Mouse (Mus musculus) left cerebral cortex, adult 8-10 months (tissue): Measurements from ENCODE around the gene Ninj2. TPM values are rescaled to one million over a fixed set of nuclear protein-coding genes. Genes with fewer than 3 reads are reported as not detected.
"Not testable (repeated sequence)": the region's sequence is repeated elsewhere in the genome, so short reads cannot be mapped to it uniquely, and the experiment has no call there.

Experiments
- DNase-seq, 2 experiments: peaks; one replicate each; pipeline ENCODE4 v3.0.0; 2022; ENCODE audit warnings: low spot score in 2 of 2
- total RNA-seq, 4 experiments: library from RNA; stranded (reverse); gene quantifications; 2 replicates each; pipeline ENCODE4 v1.2.4; 2022

The Ninj2 gene
- total RNA-seq = 1 to 10 TPM; 1.3 to 3.0 (median 2.2) TPM

GRCm38 (mm10) chr6:120093100-120093499 is at the start of gene Ninj2:
Ninj2 (plus strand) TSS chr6:120093350.
- DNase-seq = no peak

GRCm38 (mm10) chr6:120045406-120045805 is 47.7 kb upstream of the Ninj2 start:
- no peak for DNase-seq

- DNase-seq = no peak
These were observed 45.4 kb upstream of the Ninj2 start for GRCm38 (mm10) chr6:120047705-120048292.

- DNase-seq = no peak
These were observed 38.7 kb upstream of the Ninj2 start for GRCm38 (mm10) chr6:120054412-120054811.

GRCm38 (mm10) chr6:120055666-120056540 is 37.2 kb upstream of the Ninj2 start:
- DNase-seq = no peak

GRCm38 (mm10) chr6:120062934-120063333 is 30.2 kb upstream of the Ninj2 start:
- peak in 1 of 2 experiments; percentile 25 for DNase-seq

GRCm38 (mm10) chr6:120064627-120065026 is 28.5 kb upstream of the Ninj2 start:
- DNase-seq = no peak

- no peak for DNase-seq
These were observed 27.5 kb upstream of the Ninj2 start for GRCm38 (mm10) chr6:120065552-120066177.

- DNase-seq = no peak
These were observed 23.6 kb upstream of the Ninj2 start for GRCm38 (mm10) chr6:120069546-120069945.

GRCm38 (mm10) chr6:120072630-120073029 is 20.5 kb upstream of the Ninj2 start:
- DNase-seq = no peak

GRCm38 (mm10) chr6:120076619-120077450 is 16.3 kb upstream of the Ninj2 start:
- no peak for DNase-seq

- DNase-seq = no peak
These were observed 13.6 kb upstream of the Ninj2 start for GRCm38 (mm10) chr6:120079547-120079946.

- no peak for DNase-seq
These were observed 11.6 kb upstream of the Ninj2 start for GRCm38 (mm10) chr6:120081516-120081915.

GRCm38 (mm10) chr6:120082251-120082950 is 10.7 kb upstream of the Ninj2 start:
- DNase-seq = no peak

- DNase-seq = no peak
These were observed 10.2 kb upstream of the Ninj2 start for GRCm38 (mm10) chr6:120082951-120083411.

- DNase-seq = no peak
These were observed 9.7 kb upstream of the Ninj2 start for GRCm38 (mm10) chr6:120083442-120083841.

GRCm38 (mm10) chr6:120084983-120085382 is 8.2 kb upstream of the Ninj2 start:
- no peak for DNase-seq

GRCm38 (mm10) chr6:120085832-120086231 is 7.3 kb upstream of the Ninj2 start:
- DNase-seq = no peak

GRCm38 (mm10) chr6:120087041-120087440 is 6.1 kb upstream of the Ninj2 start:
- not testable (repeated sequence) for DNase-seq

- DNase-seq = no peak
These were observed 2.4 kb upstream of the Ninj2 start for GRCm38 (mm10) chr6:120090712-120091248.
